Mouse (Mus musculus) mesoderm, embryonic 11.5 days (tissue): ENCODE results near the gene Slbp.

Experiments used
- DNase-seq: peaks from one replicate; pipeline ENCODE4 v3.0.0-alpha.2; 2012; ENCODE audit warnings: low read depth, low spot score

Slbp gene

GRCm38 (mm10) chr5:33630615-33631014 is 21.8 kb downstream of the Slbp start:
- DNase-seq, result no peak

- DNase-seq, result no peak
These were observed 22.3 kb downstream of the Slbp start for GRCm38 (mm10) chr5:33630061-33630460.

- peak; percentile 97 for DNase-seq
These were observed 22.9 kb downstream of the Slbp start, which contains the start of the genes Fam53a and Gm9903 for GRCm38 (mm10) chr5:33629301-33629987. Fam53a (minus strand) TSS chr5:33629635. Gm9903 (plus strand) TSS chr5:33629925.

GRCm38 (mm10) chr5:33628820-33629300 is 23.5 kb downstream of the Slbp start:
- DNase-seq, result peak; percentile 63

- DNase-seq, result no peak
These were observed 24.4 kb downstream of the Slbp start for GRCm38 (mm10) chr5:33627968-33628367.

- DNase-seq, result no peak
These were observed 28.6 kb downstream of the Slbp start for GRCm38 (mm10) chr5:33623766-33624165.

- DNase-seq, result no peak
These were observed 29.7 kb downstream of the Slbp start for GRCm38 (mm10) chr5:33622671-33623070.

GRCm38 (mm10) chr5:33614391-33614790 is 38.0 kb downstream of the Slbp start:
- no peak for DNase-seq

GRCm38 (mm10) chr5:33611795-33612194 is 40.6 kb downstream of the Slbp start:
- no peak for DNase-seq

GRCm38 (mm10) chr5:33609226-33609625 is 43.1 kb downstream of the Slbp start:
- no peak for DNase-seq

- no peak for DNase-seq
These were observed 44.9 kb downstream of the Slbp start for GRCm38 (mm10) chr5:33607434-33607833.

- no peak for DNase-seq
These were observed 45.7 kb downstream of the Slbp start for GRCm38 (mm10) chr5:33606631-33607030.

- no peak for DNase-seq
These were observed 47.1 kb downstream of the Slbp start for GRCm38 (mm10) chr5:33605314-33605713.

GRCm38 (mm10) chr5:33593620-33594019 is 58.8 kb downstream of the Slbp start:
- peak; percentile 25 for DNase-seq

GRCm38 (mm10) chr5:33589221-33589888 is 63.0 kb downstream of the Slbp start:
- DNase-seq, result peak; percentile 90

- DNase-seq, result no peak
These were observed 64.3 kb downstream of the Slbp start for GRCm38 (mm10) chr5:33588066-33588465.

- DNase-seq, result peak; percentile 22
These were observed 64.8 kb downstream of the Slbp start for GRCm38 (mm10) chr5:33587498-33588058.
